Comparison of ENCODE assay signal across 13 mouse cellular contexts in genomic region chr2:150665006-150665405, GRCm38 (mm10). TPM values are rescaled to one million over a fixed set of nuclear protein-coding genes. Genes with fewer than 3 reads are reported as not detected.
A peak's percentile ranks its signal among the peaks of the same experiment; 100 is the strongest.
DNase-seq lines count a peak whose midpoint lies in the region; ATAC-seq and TF ChIP-seq lines count a peak whose summit lies in the region.
"Had no signal": no experiment of that assay in that cellular context is flagged by ENCODE, and none has a peak within 500 bp of the region (broad histone marks: within the 10 kb centered on the region; RNA-seq: fewer than 3 reads in every experiment).

No protein-coding gene starts in this region.

- peaks cover 55% of the 10 kb centered on the region for H3K4me1 ChIP-seq in heart, embryonic 13.5 days
- peaks cover 58% of the 10 kb centered on the region for H3K4me1 ChIP-seq in liver, postnatal 0 days (ENCODE audit: insufficient read depth)

- TF ChIP-seq EP300 in liver, postnatal 0 days (IDR thresholded peaks at IDR 0.05; ENCODE audit: low read depth) = no peak

- DNase-seq in heart, postnatal 36 days = no peak
- DNase-seq in A20 (ENCODE audit: low read depth, low spot score) = peak; percentile 11
- DNase-seq in c-Kit-negative CD71-positive TER-119-positive erythroid progenitor cells, embryonic 14.5 days (ENCODE audit: low read depth, low spot score) = peak; percentile 32
- DNase-seq in liver, postnatal 0 days = peak; percentile 6
- DNase-seq in Muller cell, postnatal 12 days (ENCODE audit: inconsistent ontology term) = no peak
- DNase-seq in adipocyte (ENCODE audit: low spot score) = no peak
- DNase-seq in right cerebral cortex, postnatal 4 days = no peak

- peaks cover 21% of the 10 kb centered on the region; the same call in 1 of the 2 replicates for H3K27me3 ChIP-seq in heart, embryonic 13.5 days (replicated peaks)
- no peaks in the 10 kb centered on the region for H3K27me3 ChIP-seq in liver, postnatal 0 days (ENCODE audit: insufficient read depth, low read length)
- H3K27me3 ChIP-seq: CH12.LX had no signal

- no peaks in the 10 kb centered on the region for H3K36me3 ChIP-seq in heart, embryonic 13.5 days
- H3K36me3 ChIP-seq in liver, postnatal 0 days (replicated peaks; ENCODE audit: insufficient read depth, low read length) = no peaks in the 10 kb centered on the region

- intact Hi-C loops in heart, postnatal 36 days (cut with DNase I) = no loop called here

- peak overlapping the region; percentile 41; the same call in 1 of the 2 replicates for H3K4me2 ChIP-seq in heart, embryonic 13.5 days
- peak overlapping the region; percentile 96 for H3K4me2 ChIP-seq in liver, postnatal 0 days (ENCODE audit: low read depth, low read length)

- ATAC-seq in heart, embryonic 13.5 days (ENCODE audit: extremely low read depth, insufficient number of reproducible peaks, low FRiP score, low TSS enrichment) = no peak
- ATAC-seq in liver, postnatal 0 days = no peak

- no peaks in the 10 kb centered on the region for H3K9me3 ChIP-seq in heart, embryonic 13.5 days
- H3K9me3 ChIP-seq in liver, postnatal 0 days (ENCODE audit: low read length) = no peaks in the 10 kb centered on the region

- 50% methylated on average over 2 of the region's 2 CpGs for WGBS in heart, embryonic 13.5 days
- 43% methylated on average over 2 of the region's 2 CpGs for WGBS in liver, postnatal 0 days (ENCODE audit: insufficient replicate concordance)

- no peak overlapping the region for H3K9ac ChIP-seq in heart, embryonic 13.5 days
- H3K9ac ChIP-seq in liver, postnatal 0 days (replicated peaks) = peak overlapping the region; percentile 33; the same call in 1 of the 2 replicates

- no peak overlapping the region for H3K27ac ChIP-seq in heart, embryonic 13.5 days (replicated peaks)
- peak overlapping the region; percentile 84 for H3K27ac ChIP-seq in liver, postnatal 0 days (ENCODE audit: low read depth)
- H3K27ac ChIP-seq: kidney, postnatal 0 days had no signal

- no peak for TF ChIP-seq CTCF in liver, postnatal 0 days (IDR thresholded peaks at IDR 0.05; ENCODE audit: low read depth)

- H3K4me3 ChIP-seq in heart, embryonic 13.5 days = no peak overlapping the region
- peak overlapping the region; percentile 84; the same call in 1 of the 2 replicates for H3K4me3 ChIP-seq in liver, postnatal 0 days (ENCODE audit: low read depth, low read length)

RNA-seq across cellular contexts. Expression of gene Acss1, which starts 3.3 kb away (rescaled TPM):
- 7.6 and 8.4 TPM in 2 replicates for polyA plus RNA-seq in heart, embryonic 13.5 days (2015; fragmentation: Nextera tagmentation; extraction: Ambion mirVana)
- total RNA-seq in heart, postnatal 36 days (2021) = 100 to 1,000 TPM; 257 to 310 TPM
- polyA plus RNA-seq in liver, postnatal 0 days (2015; fragmentation: Nextera tagmentation; extraction: Ambion mirVana) = 15.7 and 16.7 TPM in 2 replicates

RNA-seq across cellular contexts. Expression of gene Vsx1, which starts 24.2 kb away (rescaled TPM):
- not detected in 2 replicates for polyA plus RNA-seq in heart, embryonic 13.5 days (2015; fragmentation: Nextera tagmentation; extraction: Ambion mirVana)
- not detected for total RNA-seq in heart, postnatal 36 days (2021)
- polyA plus RNA-seq in liver, postnatal 0 days (2015; fragmentation: Nextera tagmentation; extraction: Ambion mirVana) = not detected in 2 replicates
- total RNA-seq: CH12.LX; left cerebral cortex, adult 8-10 months; monocyte, adult 5-6 weeks had no signal
- polyA plus RNA-seq: kidney, postnatal 0 days; lung, embryonic 16.5 days had no signal

RNA-seq across cellular contexts. Expression of gene Apmap, which starts 56.6 kb away (rescaled TPM):
- polyA plus RNA-seq in heart, embryonic 13.5 days (2015; fragmentation: Nextera tagmentation; extraction: Ambion mirVana) = 25.2 and 30.0 TPM in 2 replicates
- total RNA-seq in heart, postnatal 36 days (2021) = 10 to 100 TPM; 48.8 to 54.6 TPM
- polyA plus RNA-seq in liver, postnatal 0 days (2015; fragmentation: Nextera tagmentation; extraction: Ambion mirVana) = 38.4 and 46.0 TPM in 2 replicates

Comparison
In these comparisons a context has a peak if more than half of its experiments do, and no peak if none do; other contexts are left out.
1. DNase-seq: peak in A20 (single experiment), c-Kit-negative CD71-positive TER-119-positive erythroid progenitor cells, embryonic 14.5 days (single experiment) and liver, postnatal 0 days (single experiment); none in heart, postnatal 36 days (0 of 2), Muller cell, postnatal 12 days (single experiment), adipocyte (single experiment) and right cerebral cortex, postnatal 4 days (single experiment).